25 mouse cellular contexts compared by ENCODE assay signal in genomic region chr1:81062811-81063210, GRCm38 (mm10). TPM values are rescaled to one million over a fixed set of nuclear protein-coding genes. Genes with fewer than 3 reads are reported as not detected.
DNase-seq lines count a peak whose midpoint lies in the region; ATAC-seq and TF ChIP-seq lines count a peak whose summit lies in the region.
"Had no signal": no experiment of that assay in that cellular context is flagged by ENCODE, and none has a peak within 500 bp of the region (broad histone marks: within the 10 kb centered on the region; RNA-seq: fewer than 3 reads in every experiment).

No protein-coding gene starts in this region.

- no peak for TF ChIP-seq POLR2A in cortical plate, adult 2 months (IDR thresholded peaks at IDR 0.05; ENCODE audit: extremely low read depth, insufficient read depth, low read length)

- peaks cover 1% of the 10 kb centered on the region; the same call in 1 of the 2 replicates for H3K4me1 ChIP-seq in cortical plate, adult 2 months (ENCODE audit: control insufficient read depth, insufficient read depth, low read length)
- H3K4me1 ChIP-seq: embryonic facial prominence, embryonic 13.5 days; embryonic facial prominence, embryonic 15.5 days; forebrain, embryonic 10.5 days; forebrain, embryonic 13.5 days; forebrain, embryonic 15.5 days had no signal

- TF ChIP-seq CTCF in left cerebral cortex, adult 2 months (IDR thresholded peaks at IDR 0.05), result no peak
- TF ChIP-seq CTCF in cortical plate, adult 2 months (IDR thresholded peaks at IDR 0.05; ENCODE audit: extremely low read depth, insufficient read depth, low read length), result no peak

- ATAC-seq in frontal cortex, adult (ENCODE audit: low TSS enrichment), result peak; percentile 95
- ATAC-seq: forebrain, embryonic 13.5 days; forebrain, embryonic 15.5 days had no signal

- peak overlapping the region; percentile 73 for H3K27ac ChIP-seq in left cerebral cortex, adult 2 months
- peak overlapping the region; percentile 77 for H3K27ac ChIP-seq in cortical plate, adult 2 months (ENCODE audit: insufficient read depth, low read length)
- H3K27ac ChIP-seq: embryonic facial prominence, embryonic 13.5 days; embryonic facial prominence, embryonic 15.5 days; forebrain, embryonic 10.5 days; forebrain, embryonic 13.5 days; forebrain, embryonic 15.5 days had no signal

- no peak for DNase-seq in frontal cortex, postnatal 14 days (ENCODE audit: low spot score in 2 of 2)
- DNase-seq in left cerebral cortex, adult 2 months (ENCODE audit: extremely low spot score in 1 of 2, low spot score in 2 of 2), result no peak
- DNase-seq in left cerebral cortex, adult 18-20 months (ENCODE audit: low spot score in 2 of 2), result no peak
- no peak for DNase-seq in heart, postnatal 36 days
- no peak for DNase-seq in spleen, adult 12 weeks (ENCODE audit: low spot score)
- DNase-seq: adrenal gland, adult 2 months; adrenal gland, postnatal 10 days; adrenal gland, postnatal 25 days; cerebellum, adult 11-12 months; cerebellum, adult 2 months; cerebellum, adult 9-10 months; cerebellum, postnatal 10 days; cerebellum, postnatal 25 days; embryo, embryonic 11 days had no signal

- H3K4me3 ChIP-seq in left cerebral cortex, adult 2 months, result no peak overlapping the region
- H3K4me3 ChIP-seq in cortical plate, adult 2 months (ENCODE audit: insufficient read depth, low read length), result no peak overlapping the region
- H3K4me3 ChIP-seq: embryonic facial prominence, embryonic 13.5 days; embryonic facial prominence, embryonic 15.5 days; erythroblast, embryonic 14.5 days; forebrain, embryonic 10.5 days; forebrain, embryonic 13.5 days; forebrain, embryonic 15.5 days had no signal

- intact Hi-C loops in left cerebral cortex, adult 2 months (cut with DNase I), result loop anchor here (5.0 kb wide), 1 partner anchor 224 kb away; no protein-coding TSS in a partner anchor
- intact Hi-C loops in heart, postnatal 36 days (cut with DNase I), result no loop called here

RNA-seq across cellular contexts. Expression of gene Nyap2, which starts 13.9 kb away (rescaled TPM):
- total RNA-seq in left cerebral cortex, adult 2 months (2021), result 10 to 100 TPM; 42.9 to 43.4 TPM
- total RNA-seq in left cerebral cortex, adult 18-20 months (2021), result 10 to 100 TPM; 33.5 to 37.1 TPM
- 15.5 and 15.6 TPM in 2 replicates for polyA plus RNA-seq in cortical plate, adult 2 months (2012; rRNA removed)
- total RNA-seq in heart, postnatal 36 days (2021), result not detected
- total RNA-seq: ES-E14, MEL had no signal
- polyA plus RNA-seq: C2C12; erythroblast, embryonic 14.5 days had no signal

Comparison
In these comparisons a context has a peak if more than half of its experiments do, and no peak if none do; other contexts are left out.
1. RNA of gene Nyap2, which starts 13.9 kb away (total RNA-seq): 42.9 to 43.4 TPM in left cerebral cortex, adult 2 months and 33.5 to 37.1 TPM in left cerebral cortex, adult 18-20 months; not detected in heart, postnatal 36 days; every median in the first group is over 10 times any median in the second.